Mouse (Mus musculus) hindbrain, embryonic 14.5 days (tissue): ENCODE measurements at regions not wholly inside any gene's neighbourhood (a gene's known extent, or its start where the extent isn't known, plus 50 kb on each side); places are given as distances from the start of the nearest gene placed in this dataset.
"Not testable (repeated sequence)": the region's sequence is repeated elsewhere in the genome, so short reads cannot be mapped to it uniquely, and the experiment has no call there.

ENCODE experiments used
- ATAC-seq: fragments of 200-750 bp; cut with Nextera tagmentation; 2 replicates; pipeline ENCODE4 v1.8.0; 2017; ENCODE audit warnings: moderate number of reproducible peaks, mild to moderate bottlenecking, moderate TSS enrichment, moderate library complexity; ENCODE audit not compliant: low FRiP score
- DNase-seq: peaks from one replicate; pipeline ENCODE4 v3.0.0-alpha.2; 2015; ENCODE audit warnings: low spot score
- H3K27ac ChIP-seq: fragments of 300-500 bp; sonication (generic); 2 replicates; pipeline ENCODE4 v1.5.1; 2014; ENCODE audit warnings: mild to moderate bottlenecking, moderate library complexity
- H3K27me3 ChIP-seq: fragments of 300-500 bp; sonication (generic); 2 replicates; pipeline ENCODE4 v1.6.1; 2014; ENCODE audit warnings: mild to moderate bottlenecking, low read length, mixed read lengths; ENCODE audit not compliant: control insufficient read depth, insufficient read depth
- H3K36me3 ChIP-seq: fragments of 300-500 bp; sonication (generic); replicated peaks from 2 replicates; pipeline ENCODE4 v1.6.1; 2014; ENCODE audit not compliant: control insufficient read depth, insufficient read depth
- H3K4me1 ChIP-seq: fragments of 300-500 bp; sonication (generic); replicated peaks from 2 replicates; pipeline ENCODE4 v1.6.1; 2014; ENCODE audit warnings: antibody characterized with exemption, low read length, mixed read lengths; ENCODE audit not compliant: control insufficient read depth, insufficient read depth
- H3K4me2 ChIP-seq: fragments of 300-500 bp; sonication (generic); replicated peaks from 2 replicates; pipeline ENCODE4 v1.6.1; 2014; ENCODE audit warnings: mild to moderate bottlenecking, moderate library complexity
- H3K4me3 ChIP-seq: fragments of 300-500 bp; sonication (generic); replicated peaks from 2 replicates; pipeline ENCODE4 v1.5.1; 2014; ENCODE audit warnings: mild to moderate bottlenecking, low read length
- H3K9ac ChIP-seq: fragments of 300-500 bp; sonication (generic); 2 replicates; pipeline ENCODE4 v1.6.1; 2014
- H3K9me3 ChIP-seq: fragments of 300-500 bp; sonication (generic); 2 replicates; pipeline ENCODE4 v1.6.1; 2016; ENCODE audit warnings: low read length; ENCODE audit not compliant: control insufficient read depth
- WGBS: fragments of 180-500 bp; shearing (Covaris S2); extraction: QIAGEN DNeasy Blood & Tissue Kit; methylation state at CpG from one replicate; pipeline ENCODE4 v1.1.7; 2014; 5-methylcytosine and 5-hydroxymethylcytosine counted together

DNA sequence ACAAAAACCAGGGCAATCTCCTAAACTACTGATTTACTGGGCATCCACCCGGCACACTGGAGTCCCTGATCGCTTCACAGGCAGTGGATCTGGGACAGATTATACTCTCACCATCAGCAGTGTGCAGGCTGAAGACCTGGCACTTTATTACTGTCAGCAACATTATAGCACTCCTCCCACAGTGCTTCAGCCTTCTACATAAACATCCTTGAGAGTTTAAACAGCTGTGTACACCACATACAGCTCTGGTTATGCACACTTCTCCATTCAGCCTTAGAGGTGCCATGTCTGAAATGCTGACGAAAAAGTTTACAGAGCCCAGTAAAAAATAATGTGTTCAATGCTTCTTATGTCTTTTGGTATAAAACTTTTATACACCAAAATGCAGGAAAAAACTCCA lies 576.3 kb downstream of the Rpia start:
- not testable (repeated sequence) for H3K9ac ChIP-seq, H3K4me2 ChIP-seq, DNase-seq, H3K9me3 ChIP-seq, H3K4me1 ChIP-seq, H3K27me3 ChIP-seq, H3K36me3 ChIP-seq, H3K27ac ChIP-seq, ATAC-seq, H3K4me3 ChIP-seq
- 86% methylated on average over 3 of the region's 3 CpGs for WGBS
